Comparison of ENCODE assay signal across 22 mouse cellular contexts in genomic region chr16:17336089-17336488, GRCm38 (mm10). TPM values are rescaled to one million over a fixed set of nuclear protein-coding genes. Genes with fewer than 3 reads are reported as not detected.
DNase-seq lines count a peak whose midpoint lies in the region; ATAC-seq and TF ChIP-seq lines count a peak whose summit lies in the region.
"Had no signal": no experiment of that assay in that cellular context is flagged by ENCODE, and none has a peak within 500 bp of the region (broad histone marks: within the 10 kb centered on the region; RNA-seq: fewer than 3 reads in every experiment).

No protein-coding gene starts in this region.

- ATAC-seq in frontal cortex, adult (ENCODE audit: low TSS enrichment), result peak; percentile 78
- no peak for ATAC-seq in liver, embryonic 16.5 days (ENCODE audit: low read depth)
- no peak for ATAC-seq in hindbrain, postnatal 0 days
- ATAC-seq: CD4-positive, CD25-positive, alpha-beta regulatory T cell, adult 4 months; forebrain, embryonic 16.5 days had no signal

- no peak overlapping the region for H3K4me3 ChIP-seq in layer of hippocampus, adult 2 months
- H3K4me3 ChIP-seq in liver, embryonic 16.5 days (ENCODE audit: low read depth, low read length), result no peak overlapping the region
- no peak overlapping the region for H3K4me3 ChIP-seq in hindbrain, postnatal 0 days (ENCODE audit: low read length)
- H3K4me3 ChIP-seq: embryonic facial prominence, embryonic 13.5 days; forebrain, embryonic 12.5 days; gastrocnemius, adult 2 months; hindbrain, embryonic 10.5 days had no signal

- H3K9ac ChIP-seq in liver, embryonic 16.5 days (ENCODE audit: low read depth, low read length), result no peak overlapping the region
- H3K9ac ChIP-seq in hindbrain, postnatal 0 days (replicated peaks; ENCODE audit: low read length), result no peak overlapping the region
- H3K9ac ChIP-seq: embryonic facial prominence, embryonic 13.5 days; forebrain, embryonic 12.5 days; hindbrain, embryonic 14.5 days had no signal

- DNase-seq in frontal cortex, postnatal 25 days (ENCODE audit: low spot score in 2 of 2), result no peak
- DNase-seq in layer of hippocampus, adult 2 months (ENCODE audit: low spot score in 2 of 2), result no peak
- DNase-seq in layer of hippocampus, postnatal 36 days, result no peak
- no peak for DNase-seq in liver
- no peak for DNase-seq in hindbrain, postnatal 0 days (ENCODE audit: low spot score)
- DNase-seq: adrenal gland, postnatal 10 days; B cell, adult 2 months; cerebellum, adult 11-12 months; cerebellum, adult 9-10 months; cerebellum, postnatal 25 days; gastrocnemius, adult 2 months; gastrocnemius, postnatal 25 days had no signal

- H3K4me2 ChIP-seq in liver, embryonic 16.5 days (ENCODE audit: low read depth, low read length), result peak overlapping the region; percentile 24; the same call in 1 of the 2 replicates
- no peak overlapping the region for H3K4me2 ChIP-seq in hindbrain, postnatal 0 days (ENCODE audit: low read depth, low read length)
- H3K4me2 ChIP-seq: embryonic facial prominence, embryonic 13.5 days; forebrain, embryonic 12.5 days; hindbrain, embryonic 14.5 days had no signal

- H3K4me1 ChIP-seq in liver, embryonic 16.5 days (ENCODE audit: control insufficient read depth, low read depth, low read length), result no peaks in the 10 kb centered on the region; the same call in 1 of the 2 replicates
- no peaks in the 10 kb centered on the region for H3K4me1 ChIP-seq in hindbrain, postnatal 0 days (ENCODE audit: insufficient read depth, low read length)
- H3K4me1 ChIP-seq: embryonic facial prominence, embryonic 13.5 days; forebrain, embryonic 12.5 days; hindbrain, embryonic 10.5 days had no signal

- H3K36me3 ChIP-seq in liver, embryonic 16.5 days (ENCODE audit: control insufficient read depth, insufficient read depth), result no peaks in the 10 kb centered on the region
- peaks cover 15% of the 10 kb centered on the region for H3K36me3 ChIP-seq in hindbrain, postnatal 0 days (ENCODE audit: insufficient read depth, low read length)

- WGBS in liver, embryonic 16.5 days (ENCODE audit: insufficient replicate concordance), result 38% methylated on average over 1 of the region's 1 CpGs
- WGBS in hindbrain, postnatal 0 days, result 80% methylated on average over 1 of the region's 1 CpGs

- peak overlapping the region; percentile 36; the same call in 1 of the 2 replicates for H3K27ac ChIP-seq in layer of hippocampus, adult 2 months
- no peak overlapping the region for H3K27ac ChIP-seq in liver, embryonic 16.5 days (ENCODE audit: low read length)
- H3K27ac ChIP-seq in hindbrain, postnatal 0 days, result no peak overlapping the region
- H3K27ac ChIP-seq: embryonic facial prominence, embryonic 13.5 days; forebrain, embryonic 12.5 days; gastrocnemius, adult 2 months; hindbrain, embryonic 10.5 days; hindbrain, embryonic 14.5 days had no signal

- H3K9me3 ChIP-seq in liver, embryonic 16.5 days (replicated peaks; ENCODE audit: control insufficient read depth, low read length), result no peaks in the 10 kb centered on the region
- H3K9me3 ChIP-seq in hindbrain, postnatal 0 days (ENCODE audit: low read length), result no peaks in the 10 kb centered on the region
- H3K9me3 ChIP-seq: embryonic facial prominence, embryonic 13.5 days; forebrain, embryonic 12.5 days; G1E; hindbrain, embryonic 10.5 days had no signal

- no peak for TF ChIP-seq CTCF in layer of hippocampus, adult 2 months (conservative IDR thresholded peaks at IDR 0.05)
- TF ChIP-seq CTCF in hindbrain, postnatal 0 days (IDR thresholded peaks at IDR 0.05; ENCODE audit: low read depth), result no peak

- H3K27me3 ChIP-seq in liver, embryonic 16.5 days (ENCODE audit: control insufficient read depth, insufficient read depth, low read depth, low read length), result no peaks in the 10 kb centered on the region
- H3K27me3 ChIP-seq in hindbrain, postnatal 0 days (ENCODE audit: insufficient read depth, low read length), result no peaks in the 10 kb centered on the region
- H3K27me3 ChIP-seq: embryonic facial prominence, embryonic 13.5 days; forebrain, embryonic 12.5 days had no signal

RNA-seq across cellular contexts. Expression of gene Serpind1, which starts 4.9 kb away (rescaled TPM):
- 1 to 10 TPM in 1 of 2 experiments, under 1 TPM in 1; 0.79 to 1.4 TPM for total RNA-seq in layer of hippocampus, adult 2 months (2021)
- total RNA-seq in layer of hippocampus, postnatal 36 days (2021), result 1 to 10 TPM in 1 of 2 experiments, under 1 TPM in 1; 0.97 to 1.1 TPM
- 242 and 251 TPM in 2 replicates for polyA plus RNA-seq in liver, embryonic 16.5 days (2015; fragmentation: Nextera tagmentation; extraction: Ambion mirVana)
- 3.5 and 4.2 TPM in 2 replicates for total RNA-seq in hindbrain, postnatal 0 days (2014; rRNA removed)
- 9.9 and 10.3 TPM in 2 replicates for polyA plus RNA-seq in hindbrain, postnatal 0 days (2015; fragmentation: Nextera tagmentation; extraction: Ambion mirVana)
- total RNA-seq: granulocyte monocyte progenitor cell, adult 5-6 weeks had no signal
- polyA plus RNA-seq: G1E had no signal
